Mouse (Mus musculus): Measurements from ENCODE around the gene Lrba.

DNA sequence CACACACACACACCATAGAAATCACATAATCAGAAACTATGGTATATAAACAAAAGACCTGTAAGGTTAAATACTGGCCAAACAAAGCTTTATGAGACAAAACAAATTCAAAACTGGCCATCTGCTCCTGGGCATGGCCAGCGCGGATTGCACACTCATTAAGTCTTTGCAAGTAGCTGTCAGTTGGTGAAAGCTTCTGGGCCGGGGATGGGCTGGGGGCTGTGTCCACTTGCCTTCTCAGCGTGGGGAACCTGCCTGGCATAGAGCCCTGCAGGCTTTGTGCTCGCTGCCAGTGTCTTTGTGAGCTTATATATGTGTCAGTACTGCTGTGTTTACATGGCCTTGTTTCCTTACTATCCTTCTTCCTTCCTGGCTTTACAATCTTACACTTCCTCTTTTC lies 118.8 kb downstream of the Lrba start:
- no peak for TF ChIP-seq POLR2A (IDR thresholded peaks at IDR 0.05; ENCODE audit: control insufficient read depth, low read depth, low read length)
- TF ChIP-seq CTCF (IDR thresholded peaks at IDR 0.05; ENCODE audit: control insufficient read depth, insufficient read depth, insufficient replicate concordance, low read depth, low read length): no peak

Data from testis, adult 2 months (tissue).